Mouse (Mus musculus) stomach, embryonic 14.5 days (tissue): ENCODE measurements at regions not wholly inside any gene's neighbourhood (a gene's known extent, or its start where the extent isn't known, plus 50 kb on each side); places are given as distances from the start of the nearest gene placed in this dataset.

Source experiments
- ATAC-seq: fragments of 200-750 bp; cut with Nextera tagmentation; 2 replicates; pipeline ENCODE4 v1.8.0; 2017; ENCODE audit warnings: low read depth, moderate TSS enrichment; ENCODE audit not compliant: insufficient number of reproducible peaks, insufficient read depth, low FRiP score
- H3K27ac ChIP-seq: fragments of 300-500 bp; sonication (generic); 2 replicates; pipeline ENCODE4 v1.5.1; 2014; ENCODE audit warnings: mild to moderate bottlenecking, low read length, moderate library complexity, mixed read lengths
- H3K27me3 ChIP-seq: fragments of 300-500 bp; sonication (generic); 2 replicates; pipeline ENCODE4 v1.6.1; 2014; ENCODE audit warnings: low read length, control low read depth, mixed read lengths; ENCODE audit not compliant: control insufficient read depth, insufficient read depth
- H3K36me3 ChIP-seq: fragments of 300-500 bp; sonication (generic); 2 replicates; pipeline ENCODE4 v1.6.1; 2014; ENCODE audit warnings: mild to moderate bottlenecking, control low read depth, low read length, moderate library complexity, mixed read lengths; ENCODE audit not compliant: control insufficient read depth, insufficient read depth
- H3K4me1 ChIP-seq: fragments of 300-500 bp; sonication (generic); 2 replicates; pipeline ENCODE4 v1.6.1; 2014; ENCODE audit warnings: low read length, control low read depth, mixed read lengths; ENCODE audit not compliant: control insufficient read depth, insufficient read depth
- H3K4me2 ChIP-seq: fragments of 300-500 bp; sonication (generic); replicated peaks from 2 replicates; pipeline ENCODE4 v1.6.1; 2014; ENCODE audit warnings: low read depth, low read length, control low read depth
- H3K4me3 ChIP-seq: fragments of 300-500 bp; sonication (generic); 2 replicates; pipeline ENCODE4 v1.5.1; 2014; ENCODE audit warnings: low read depth, low read length, control low read depth
- H3K9ac ChIP-seq: fragments of 300-500 bp; sonication (generic); replicated peaks from 2 replicates; pipeline ENCODE4 v1.6.1; 2014; ENCODE audit warnings: low read depth, mild to moderate bottlenecking, control low read depth, low read length, moderate library complexity, mixed read lengths
- H3K9me3 ChIP-seq: fragments of 300-500 bp; sonication (generic); 2 replicates; pipeline ENCODE4 v1.6.1; 2016; ENCODE audit warnings: low read depth, low read length, control low read depth; ENCODE audit not compliant: control insufficient read depth
- WGBS: fragments of 180-500 bp; shearing (Covaris S2); extraction: QIAGEN DNeasy Blood & Tissue Kit; methylation state at CpG from one replicate; pipeline ENCODE4 v1.1.7; 2014; 5-methylcytosine and 5-hydroxymethylcytosine counted together

DNA sequence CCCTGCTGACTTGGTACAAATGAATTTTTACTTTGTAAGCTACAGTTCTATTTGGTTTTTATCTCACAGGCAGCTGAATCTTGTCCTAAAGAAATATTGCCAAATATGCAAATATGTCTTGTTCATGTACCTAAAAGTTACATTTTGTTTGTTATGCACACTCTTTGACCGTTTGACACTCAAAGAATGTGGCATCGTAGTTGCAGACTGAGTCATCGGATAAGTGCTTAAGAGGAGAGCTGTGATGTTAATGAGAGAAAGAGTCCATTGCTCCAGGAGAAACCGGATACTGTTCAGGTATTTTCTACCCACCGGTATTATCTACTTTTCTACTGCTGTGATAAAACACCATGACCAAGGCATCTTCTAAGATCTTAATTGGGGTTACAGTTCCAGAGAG, 50.3 kb upstream of the Rasl11b start:
- no peak overlapping the region for H3K4me3 ChIP-seq
- ATAC-seq = no peak
- H3K9ac ChIP-seq = no peak overlapping the region
- 67% methylated on average over 5 of the region's 5 CpGs for WGBS
- 0 out of 2 replicates have a peak, but pooled peaks cover 6% of the 10 kb centered on the region for H3K4me1 ChIP-seq
- H3K4me2 ChIP-seq = no peak overlapping the region
- H3K27me3 ChIP-seq = no peaks in the 10 kb centered on the region
- H3K27ac ChIP-seq = no peak overlapping the region
- H3K9me3 ChIP-seq = no peaks in the 10 kb centered on the region
- H3K36me3 ChIP-seq = no peaks in the 10 kb centered on the region
